Mouse (Mus musculus) gastrocnemius, adult 2 months (tissue): ENCODE measurements around the gene C1qtnf9. TPM values are rescaled to one million over a fixed set of nuclear protein-coding genes. Genes with fewer than 3 reads are reported as not detected.

Source experiments
- DNase-seq: peaks from one replicate; pipeline ENCODE4 v3.0.0; 2022
- H3K27ac ChIP-seq: fragments of 200-600 bp; 2 replicates; pipeline ENCODE4 v1.8.1; 2022; ENCODE audit warnings: mild to moderate bottlenecking
- H3K4me3 ChIP-seq: fragments of 200-600 bp; 2 replicates; pipeline ENCODE4 v1.8.1; 2022; ENCODE audit warnings: mild to moderate bottlenecking, moderate library complexity
- CTCF ChIP-seq: fragments of 200-600 bp; IDR thresholded peaks from 2 replicates; pipeline ENCODE4 v1.8.1; 2022; ENCODE audit warnings: antibody characterized with exemption, mild to moderate bottlenecking, moderate library complexity
- intact Hi-C: fragments of 180-260 bp; cut with DNase I; formaldehyde crosslinking; loops from one replicate; pipeline ENCODE4 v1.15.1; 2025
- long read RNA-seq, 2 experiments: library from polyadenylated mRNA; stranded (forward); transcript quantifications; one replicate each; pipeline ENCODE4 v2.0.0; 2021
- total RNA-seq, 2 experiments: library from RNA; stranded (reverse); gene quantifications; 2 replicates each; pipeline ENCODE4 v1.2.3; 2021

The C1qtnf9 gene
- 10 to 100 TPM; 18.0 to 20.4 TPM for total RNA-seq
- long read RNA-seq, experiment 1, transcript C1qtnf9-201 (4 exons, 1,903 nt) = major isoform, 10 of 11 reads
- long read RNA-seq, experiment 1, partial matches to known transcripts = 0 of 11 reads
- long read RNA-seq, experiment 1, other reads (novel, unspliced or antisense) = 1 of 11 reads
- long read RNA-seq, experiment 2, transcript C1qtnf9-201 (4 exons, 1,903 nt) = major isoform, 10 of 13 reads
- long read RNA-seq, experiment 2, partial matches to known transcripts = 0 of 13 reads
- long read RNA-seq, experiment 2, other reads (novel, unspliced or antisense) = 3 of 13 reads

- DNase-seq = no peak
- Histone ChIP-seq H3K4me3 (peak within 1 kb of the TSS; percentile 68), H3K27ac (peak within 1 kb of the TSS; percentile 85)
- no peak for TF ChIP-seq CTCF
- intact Hi-C loops = loop anchor here (5.0 kb wide), 1 partner anchor 56 kb away; no protein-coding TSS in a partner anchor
These were observed at the start of gene C1qtnf9 for GRCm38 (mm10) chr14:60767884-60768283. TSS of gene C1qtnf9 (plus strand) at chr14:60768134.

DNA sequence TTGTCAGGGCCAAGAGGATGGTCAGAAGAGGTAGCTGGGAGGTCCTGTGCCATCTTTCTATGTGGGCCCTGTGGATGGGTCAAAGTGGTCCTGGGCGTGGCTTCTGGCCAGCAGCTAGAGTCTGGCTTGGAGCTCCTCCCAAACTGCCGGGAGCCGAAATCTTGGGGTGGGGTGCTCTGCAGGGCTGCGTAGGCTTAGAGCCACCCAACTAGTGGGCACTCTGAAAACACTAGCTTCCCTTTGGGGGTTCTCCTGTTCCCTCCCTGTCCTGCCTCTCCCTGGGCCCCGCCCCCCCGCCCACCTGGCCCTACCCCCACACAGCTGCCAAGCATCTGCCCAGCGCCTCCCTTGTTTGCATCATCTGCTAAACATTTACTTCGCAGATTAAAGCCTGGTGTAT, 46.6 kb upstream of the C1qtnf9 start:
- Histone ChIP-seq H3K27ac (no peak overlapping the region), H3K4me3 (no peak overlapping the region)
- no peak for TF ChIP-seq CTCF
- DNase-seq = no peak
- intact Hi-C loops = no loop called here

DNA sequence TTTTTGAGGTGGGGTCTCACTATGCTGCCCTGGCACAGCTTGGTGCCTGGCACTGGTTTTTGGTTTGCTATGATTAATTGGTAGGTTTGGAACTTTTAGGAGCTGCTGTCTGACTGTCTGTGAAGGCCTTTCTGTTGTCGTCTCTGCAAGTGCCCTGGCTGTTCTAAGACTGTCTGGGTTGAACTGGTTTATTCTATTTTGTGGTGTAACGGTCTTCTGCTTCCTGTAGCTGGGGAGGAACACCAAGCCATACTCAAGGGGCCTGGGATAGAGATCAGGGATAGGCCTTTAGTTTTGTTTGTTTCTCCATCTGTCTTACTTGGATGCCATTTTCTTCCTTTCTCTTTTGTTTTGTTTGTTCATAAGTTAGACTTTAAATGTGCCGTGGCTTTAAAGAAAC, 46.0 kb upstream of the C1qtnf9 start:
- H3K27ac ChIP-seq = no peak overlapping the region
- no peak for TF ChIP-seq CTCF
- no peak for DNase-seq
- H3K4me3 ChIP-seq = no peak overlapping the region
- intact Hi-C loops = no loop called here

DNA sequence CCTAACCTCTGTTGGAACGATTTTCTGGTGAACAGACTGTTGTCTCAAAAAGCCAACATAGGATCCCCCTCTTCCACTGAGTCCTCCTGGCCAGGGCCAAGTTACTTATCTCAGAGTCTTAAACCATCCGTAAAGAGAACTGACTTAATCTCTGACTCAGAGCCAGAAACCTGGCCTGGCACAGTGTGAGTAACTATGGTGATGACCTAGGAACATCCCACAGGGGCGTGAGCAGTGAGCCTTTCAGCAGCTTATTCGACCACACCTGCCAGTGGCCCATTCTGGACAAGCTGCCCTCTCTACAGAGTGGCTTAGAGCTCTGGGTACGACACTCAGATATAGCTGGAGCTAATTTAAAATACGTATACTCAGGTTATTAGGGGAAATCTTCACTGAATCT, 41.8 kb upstream of the C1qtnf9 start:
- Histone ChIP-seq H3K4me3 (no peak overlapping the region), H3K27ac (no peak overlapping the region)
- intact Hi-C loops = no loop called here
- no peak for TF ChIP-seq CTCF
- DNase-seq = no peak

- Histone ChIP-seq H3K27ac (no peak overlapping the region), H3K4me3 (no peak overlapping the region)
- TF ChIP-seq CTCF = no peak
- intact Hi-C loops = no loop called here
- DNase-seq = no peak
These were observed 40.8 kb upstream of the C1qtnf9 start for GRCm38 (mm10) chr14:60727130-60727529.

- Histone ChIP-seq H3K4me3 (no peak overlapping the region), H3K27ac (no peak overlapping the region)
- intact Hi-C loops = no loop called here
- DNase-seq = no peak
- no peak for TF ChIP-seq CTCF
These were observed 35.9 kb upstream of the C1qtnf9 start for GRCm38 (mm10) chr14:60732081-60732480.

- peak overlapping the region; percentile 64 for H3K27ac ChIP-seq
- peak overlapping the region; percentile 51 for H3K4me3 ChIP-seq
- intact Hi-C loops = no loop called here
- DNase-seq = peak; percentile 66
- TF ChIP-seq CTCF = no peak
These were observed 35.1 kb upstream of the C1qtnf9 start for GRCm38 (mm10) chr14:60732787-60733186.

- no peak for DNase-seq
- no peak for TF ChIP-seq CTCF
- peak overlapping the region; percentile 46 for H3K27ac ChIP-seq
- intact Hi-C loops = no loop called here
- peak overlapping the region; percentile 51 for H3K4me3 ChIP-seq
These were observed 34.2 kb upstream of the C1qtnf9 start for GRCm38 (mm10) chr14:60733706-60734105.

DNA sequence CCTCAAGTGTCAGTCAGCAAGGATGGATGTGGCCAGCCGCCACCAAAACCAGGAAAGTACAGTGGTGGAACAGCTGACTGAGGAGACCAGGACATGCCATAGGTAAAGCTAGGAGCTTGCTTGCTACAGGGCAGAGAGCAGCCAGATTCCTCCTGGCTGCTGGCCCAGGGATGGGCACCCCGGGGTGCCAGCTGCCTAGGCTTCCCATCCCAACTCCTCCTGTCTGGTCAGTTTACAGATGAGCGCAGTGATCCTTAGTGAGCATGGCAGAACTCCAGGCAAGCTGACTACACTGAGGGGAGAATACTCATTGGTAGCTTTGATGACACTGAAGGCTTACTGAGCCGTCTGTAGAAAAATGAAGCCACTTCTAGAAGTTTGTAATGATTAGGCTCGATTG, 32.7 kb upstream of the C1qtnf9 start:
- intact Hi-C loops = no loop called here
- Histone ChIP-seq H3K4me3 (no peak overlapping the region), H3K27ac (peak overlapping the region; percentile 38; the same call in 1 of the 2 replicates)
- TF ChIP-seq CTCF = no peak
- peak; percentile 63 for DNase-seq

GRCm38 (mm10) chr14:60735848-60736547, 31.9 kb upstream of the C1qtnf9 start:
- intact Hi-C loops = no loop called here
- TF ChIP-seq CTCF = no peak
- Histone ChIP-seq H3K4me3 (peak overlapping the region; percentile 42), H3K27ac (peak overlapping the region; percentile 75)
- DNase-seq = no peak

GRCm38 (mm10) chr14:60736591-60737192, 31.2 kb upstream of the C1qtnf9 start:
- Histone ChIP-seq H3K27ac (peak overlapping the region; percentile 75), H3K4me3 (peak overlapping the region; percentile 42)
- intact Hi-C loops = no loop called here
- TF ChIP-seq CTCF = no peak
- peak; percentile 39 for DNase-seq

GRCm38 (mm10) chr14:60737202-60737611, 30.7 kb upstream of the C1qtnf9 start:
- no peak overlapping the region for H3K4me3 ChIP-seq
- no peak for TF ChIP-seq CTCF
- DNase-seq = no peak
- H3K27ac ChIP-seq = peak overlapping the region; percentile 75
- intact Hi-C loops = no loop called here

GRCm38 (mm10) chr14:60738434-60738938, 29.4 kb upstream of the C1qtnf9 start:
- Histone ChIP-seq H3K27ac (peak overlapping the region; percentile 56), H3K4me3 (peak overlapping the region; percentile 2; the same call in 1 of the 2 replicates)
- DNase-seq = no peak
- intact Hi-C loops = no loop called here
- no peak for TF ChIP-seq CTCF
